Mouse (Mus musculus) Patski (cell line): ENCODE measurements around the gene 2310022B05Rik. TPM values are rescaled to one million over a fixed set of nuclear protein-coding genes. Genes with fewer than 3 reads are reported as not detected.

Source experiments
- ATAC-seq: fragments of 100-300 bp; one replicate; pipeline ENCODE4 v1.8.0; 2021
- CTCF ChIA-PET: fragments of 350-600 bp; sonication (Branson Sonifier 250); formaldehyde crosslinking; loops from one replicate; lab custom pipeline; 2022; ENCODE audit warnings: inconsistent platforms; lab: Charles Lee
- POLR2A ChIA-PET: fragments of 350-600 bp; sonication (Branson Sonifier 250); formaldehyde crosslinking; loops from one replicate; lab custom pipeline; 2022; ENCODE audit warnings: antibody characterized with exemption, inconsistent platforms; lab: Charles Lee
- DNase-seq: peaks from one replicate; pipeline ENCODE4 v3.0.0-alpha.2; 2011; ENCODE audit warnings: low read depth, low spot score
- H3K27me3 ChIP-seq: fragments of 371-371 bp; one replicate; pipeline ENCODE4 v1.5.1; 2021
- CTCF ChIP-seq: fragments of 100-300 bp; IDR thresholded peaks from one replicate; pipeline ENCODE4 v1.5.1; 2021
- in situ Hi-C: fragments of 300-500 bp; cut with MboI; formaldehyde crosslinking; loops from 3 replicates; pipeline ENCODE4 v1.11.1; 2018; ENCODE audit warnings: low pct_unique_long_range_greater_than_20kb, mixed read lengths
- polyA plus RNA-seq: library from polyadenylated mRNA; unstranded; gene quantifications from one replicate; pipeline ENCODE4 v1.2.3, GENCODE M21; 2021

The 2310022B05Rik gene
- polyA plus RNA-seq, 1 experiment from 2014 or later: 84.9 TPM

GRCm38 (mm10) chr8:124641599-124641998 lies 21.6 kb downstream of the 2310022B05Rik start:
- ATAC-seq (no peak), DNase-seq (no peak)
- ChIA-PET POLR2A (no interaction called here), CTCF (interaction anchor here (1.2 to 1.6 kb wide), 3 partner anchors 9 to 145 kb away, joined by 3 to 4 read pairs (median 3); no protein-coding TSS in a partner anchor)
- in situ Hi-C loops: no loop called here
- no peak for TF ChIP-seq CTCF
- H3K27me3 ChIP-seq: no peaks in the 10 kb centered on the region

GRCm38 (mm10) chr8:124635247-124635502 lies 28.0 kb downstream of the 2310022B05Rik start:
- ChIA-PET POLR2A (no interaction called here), CTCF (interaction anchor here (1.3 kb wide), 1 partner anchor 13 kb away, joined by 3 read pairs; no protein-coding TSS in a partner anchor)
- DNase-seq (no peak), ATAC-seq (no peak)
- in situ Hi-C loops: no loop called here
- no peaks in the 10 kb centered on the region for H3K27me3 ChIP-seq
- TF ChIP-seq CTCF: no peak

- no peaks in the 10 kb centered on the region for H3K27me3 ChIP-seq
- CTCF ChIA-PET: interaction anchor here (1.3 kb wide), 1 partner anchor 14 kb away, joined by 3 read pairs; no protein-coding TSS in a partner anchor
- ATAC-seq (no peak), DNase-seq (no peak)
- in situ Hi-C loops: no loop called here
- no peak for TF ChIP-seq CTCF
- POLR2A ChIA-PET: no interaction called here
Observed at GRCm38 (mm10) chr8:124634411-124635246, 28.5 kb downstream of the 2310022B05Rik start.

GRCm38 (mm10) chr8:124633001-124633703 lies 30.0 kb downstream of the 2310022B05Rik start:
- ChIA-PET CTCF (interaction anchor here (1.1 kb wide), 1 partner anchor 8 kb away, joined by 3 read pairs; no protein-coding TSS in a partner anchor), POLR2A (no interaction called here)
- no peaks in the 10 kb centered on the region for H3K27me3 ChIP-seq
- in situ Hi-C loops: no loop called here
- no peak for DNase-seq
- no peak for TF ChIP-seq CTCF
- no peak for ATAC-seq

- no peak for TF ChIP-seq CTCF
- DNase-seq: no peak
- ATAC-seq: no peak
- in situ Hi-C loops: no loop called here
- ChIA-PET CTCF (interaction anchor here (1.1 to 1.9 kb wide), 2 partner anchors 9 to 45 kb away, joined by 3 to 7 read pairs; no protein-coding TSS in a partner anchor), POLR2A (no interaction called here)
- no peaks in the 10 kb centered on the region for H3K27me3 ChIP-seq
Observed at GRCm38 (mm10) chr8:124631966-124632365, 31.2 kb downstream of the 2310022B05Rik start.

- H3K27me3 ChIP-seq: no peaks in the 10 kb centered on the region
- no peak for TF ChIP-seq CTCF
- POLR2A ChIA-PET: interaction anchor here (0.6 kb wide), 1 partner anchor 106 kb away, joined by 3 read pairs; no protein-coding TSS in a partner anchor
- in situ Hi-C loops: no loop called here
- DNase-seq (no peak), ATAC-seq (no peak)
- CTCF ChIA-PET: interaction anchor here (1.3 to 1.9 kb wide), 2 partner anchors 9 to 47 kb away, joined by 4 to 7 read pairs; no protein-coding TSS in a partner anchor
Observed at GRCm38 (mm10) chr8:124630891-124631290, 32.3 kb downstream of the 2310022B05Rik start.

- ATAC-seq (no peak), DNase-seq (no peak)
- POLR2A ChIA-PET: interaction anchor here (0.6 kb wide), 1 partner anchor 105 kb away, joined by 3 read pairs; no protein-coding TSS in a partner anchor
- CTCF ChIA-PET: interaction anchor here (1.3 to 1.9 kb wide), 2 partner anchors 9 to 47 kb away, joined by 4 to 7 read pairs; no protein-coding TSS in a partner anchor
- in situ Hi-C loops: no loop called here
- no peak for TF ChIP-seq CTCF
- no peaks in the 10 kb centered on the region for H3K27me3 ChIP-seq
Observed at GRCm38 (mm10) chr8:124630489-124630888, 32.7 kb downstream of the 2310022B05Rik start.

- TF ChIP-seq CTCF: no peak
- no peak for DNase-seq
Observed at GRCm38 (mm10) chr8:124626251-124626650, 36.9 kb downstream of the 2310022B05Rik start.

GRCm38 (mm10) chr8:124621255-124621654 lies 41.9 kb downstream of the 2310022B05Rik start:
- in situ Hi-C loops: no loop called here
- ChIA-PET CTCF (interaction anchor here (1.3 kb wide), 1 partner anchor 51 kb away, joined by 5 read pairs; no protein-coding TSS in a partner anchor), POLR2A (interaction anchor here (1.2 to 2.4 kb wide), 2 partner anchors 22 to 51 kb away, joined by 4 to 5 read pairs; no protein-coding TSS in a partner anchor)
- DNase-seq: no peak
- no peak for TF ChIP-seq CTCF
- peaks cover 4% of the 10 kb centered on the region for H3K27me3 ChIP-seq
- ATAC-seq: no peak

More at GRCm38 (mm10) chr8:124626251-124626650, 36.9 kb downstream of the 2310022B05Rik start:
- CTCF ChIA-PET: interaction anchor here (2.3 kb wide), 1 partner anchor 9 kb away, joined by 8 read pairs; no protein-coding TSS in a partner anchor
- H3K27me3 ChIP-seq: no peaks in the 10 kb centered on the region
- in situ Hi-C loops: no loop called here
- POLR2A ChIA-PET: interaction anchor here (1.0 kb wide), 1 partner anchor 27 kb away, joined by 3 read pairs; no protein-coding TSS in a partner anchor
- no peak for ATAC-seq

- CTCF ChIA-PET: interaction anchor here (1.3 to 2.9 kb wide), 6 partner anchors 8 to 84 kb away, joined by 3 to 28 read pairs (median 6); no protein-coding TSS in a partner anchor
Observed at GRCm38 (mm10) chr8:124618252-124618651, 44.9 kb downstream of the 2310022B05Rik start.

More at GRCm38 (mm10) chr8:124618252-124618651, 44.9 kb downstream of the 2310022B05Rik start:
- DNase-seq: no peak
- in situ Hi-C loops: loop anchor here (5.0 kb wide), 2 partner anchors 54 to 209 kb away; no protein-coding TSS in a partner anchor
- no peak for ATAC-seq
- POLR2A ChIA-PET: interaction anchor here (0.6 to 1.5 kb wide), 2 partner anchors 59 to 174 kb away, joined by 3 to 8 read pairs; partner anchors contain the start of gene Trim67
- no peak for TF ChIP-seq CTCF
- peaks cover 9% of the 10 kb centered on the region for H3K27me3 ChIP-seq
